Mouse (Mus musculus) ES-Bruce4 (cell line): Measurements from ENCODE around the gene Kcnj3. TPM values are rescaled to one million over a fixed set of nuclear protein-coding genes. Genes with fewer than 3 reads are reported as not detected.

Experiments used
- H3K27ac ChIP-seq: 2 replicates; pipeline ENCODE4 v1.5.1; 2012; ENCODE audit warnings: low read length, inconsistent platforms; ENCODE audit not compliant: insufficient read depth
- H3K27me3 ChIP-seq: 2 replicates; pipeline ENCODE4 v1.6.1; 2012; ENCODE audit warnings: mild to moderate bottlenecking, low read length, inconsistent platforms; ENCODE audit not compliant: control insufficient read depth, poor library complexity, insufficient read depth, severe bottlenecking
- H3K36me3 ChIP-seq: 2 replicates; pipeline ENCODE4 v1.6.1; 2012; ENCODE audit warnings: inconsistent platforms, mild to moderate bottlenecking, low read length, moderate library complexity; ENCODE audit not compliant: control insufficient read depth, poor library complexity, insufficient read depth, severe bottlenecking
- H3K4me1 ChIP-seq: one replicate; pipeline ENCODE4 v1.8.1; 2011; ENCODE audit warnings: low read length; ENCODE audit not compliant: control insufficient read depth, insufficient read depth
- H3K4me3 ChIP-seq: 2 replicates; pipeline ENCODE4 v1.5.1; 2011; ENCODE audit warnings: low read depth, mild to moderate bottlenecking, low read length
- H3K9ac ChIP-seq: 2 replicates; pipeline ENCODE4 v1.6.1; 2012; ENCODE audit warnings: low read depth, mild to moderate bottlenecking, inconsistent platforms; ENCODE audit not compliant: poor library complexity, severe bottlenecking
- H3K9me3 ChIP-seq: replicated peaks from 2 replicates; pipeline ENCODE4 v1.6.1; 2012; ENCODE audit warnings: mild to moderate bottlenecking, low read length, inconsistent platforms; ENCODE audit not compliant: control insufficient read depth, poor library complexity, insufficient read depth, severe bottlenecking
- CTCF ChIP-seq: IDR thresholded peaks from one replicate; pipeline ENCODE4 v1.8.1; 2011; ENCODE audit warnings: low read depth, low read length
- EP300 ChIP-seq: IDR thresholded peaks from 2 replicates; pipeline ENCODE4 v1.6.1; 2011; ENCODE audit warnings: low read depth, low read length; ENCODE audit not compliant: insufficient read depth
- POLR2A ChIP-seq: IDR thresholded peaks from one replicate; pipeline ENCODE4 v1.8.1; 2011; ENCODE audit warnings: low read length; ENCODE audit not compliant: insufficient read depth
- polyA plus RNA-seq: library from polyadenylated mRNA; stranded (reverse); fragments of >200 nt; gene quantifications from 2 replicates; pipeline ENCODE4 v1.2.4, GENCODE M21; 2011; ENCODE audit warnings: low read depth; ENCODE audit not compliant: missing spikeins, insufficient read depth, insufficient read length

The Kcnj3 gene
- polyA plus RNA-seq, 1 experiment, result not detected

DNA sequence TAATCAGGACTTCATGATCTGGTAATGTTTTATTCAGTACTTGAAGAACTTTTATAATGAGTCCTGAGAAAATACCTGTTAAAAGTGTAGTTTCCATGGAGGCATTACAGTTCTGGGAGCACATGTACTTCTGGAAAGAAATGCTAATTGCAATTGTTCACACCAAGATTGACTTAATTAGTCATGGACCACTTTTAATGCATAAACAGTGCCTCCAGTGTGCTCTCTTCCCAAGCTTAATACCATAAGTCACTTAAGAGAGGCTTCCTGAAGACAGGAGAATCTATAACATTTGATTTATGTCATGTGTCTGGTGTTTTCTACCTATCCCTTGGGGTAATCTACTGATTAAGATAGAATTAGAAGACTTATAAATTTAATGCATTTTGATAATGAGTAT, 111.8 kb downstream of the Kcnj3 start:
- no peak for TF ChIP-seq POLR2A
- no peak for TF ChIP-seq CTCF
- no peak for TF ChIP-seq EP300
- Histone ChIP-seq H3K27me3 (no peaks in the 10 kb centered on the region), H3K27ac (no peak overlapping the region)

DNA sequence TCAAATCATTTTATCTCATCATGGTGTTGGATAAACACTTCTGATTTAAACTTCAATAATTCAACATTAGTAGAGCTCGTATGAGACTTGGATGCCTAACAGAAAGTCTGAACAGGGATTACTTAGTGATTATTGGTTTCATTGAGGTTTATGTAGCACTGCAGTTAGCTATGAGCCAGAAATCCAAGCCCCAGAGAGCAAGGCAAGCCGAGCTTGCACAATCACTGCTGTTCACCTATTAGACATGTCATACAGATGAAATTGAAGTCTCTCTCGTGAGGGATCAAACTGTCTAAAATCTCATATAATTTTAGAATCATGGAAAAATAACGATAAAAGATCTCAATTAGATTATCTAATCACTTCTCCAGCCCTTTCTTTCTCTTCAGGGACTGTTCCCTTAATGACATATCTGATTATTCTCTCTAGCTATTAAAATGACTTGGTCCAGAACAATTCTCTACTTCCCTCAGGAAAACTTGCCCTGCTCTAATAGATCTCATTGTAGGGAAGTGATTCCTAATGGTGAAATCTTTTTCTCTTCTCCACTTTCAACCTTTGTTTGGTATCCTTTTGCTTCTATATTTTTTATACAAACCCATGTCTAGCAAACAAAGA, 122.7 kb downstream of the Kcnj3 start:
- no peak overlapping the region for H3K27ac ChIP-seq
- no peaks in the 10 kb centered on the region for H3K4me1 ChIP-seq
- no peaks in the 10 kb centered on the region for H3K36me3 ChIP-seq
- no peaks in the 10 kb centered on the region for H3K9me3 ChIP-seq
- H3K9ac ChIP-seq, result no peak overlapping the region
- H3K4me3 ChIP-seq, result no peak overlapping the region
- no peak for TF ChIP-seq CTCF
- TF ChIP-seq EP300, result no peak
- no peak for TF ChIP-seq POLR2A
- H3K27me3 ChIP-seq, result no peaks in the 10 kb centered on the region

More for the DNA sequence above, 111.8 kb downstream of the Kcnj3 start:
- Histone ChIP-seq H3K4me1 (no peaks in the 10 kb centered on the region), H3K9ac (no peak overlapping the region), H3K9me3 (no peaks in the 10 kb centered on the region), H3K36me3 (no peaks in the 10 kb centered on the region), H3K4me3 (no peak overlapping the region)

DNA sequence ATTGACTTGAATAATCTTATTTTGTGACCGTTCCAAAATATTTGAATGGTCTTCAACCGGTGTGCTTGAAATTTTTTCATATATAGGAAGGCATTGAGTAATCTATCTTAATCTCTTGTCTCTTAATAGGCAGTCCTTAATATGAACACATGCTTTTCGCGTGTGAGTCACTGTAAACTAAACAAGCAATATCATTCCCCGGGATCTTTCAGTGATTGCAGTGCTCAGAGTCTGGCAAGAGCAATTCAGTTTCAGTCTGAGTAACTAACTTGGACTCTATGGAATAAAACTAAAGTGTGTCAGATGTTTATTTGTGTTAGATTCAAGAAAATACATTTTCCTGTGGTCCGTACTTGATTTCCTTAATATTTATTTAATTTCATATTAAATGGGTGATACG, 133.5 kb downstream of the Kcnj3 start:
- Histone ChIP-seq H3K36me3 (no peaks in the 10 kb centered on the region), H3K9me3 (no peaks in the 10 kb centered on the region), H3K9ac (no peak overlapping the region), H3K4me3 (no peak overlapping the region), H3K27ac (no peak overlapping the region), H3K4me1 (no peaks in the 10 kb centered on the region), H3K27me3 (no peaks in the 10 kb centered on the region)
- TF ChIP-seq CTCF (no peak), POLR2A (no peak), EP300 (no peak)

DNA sequence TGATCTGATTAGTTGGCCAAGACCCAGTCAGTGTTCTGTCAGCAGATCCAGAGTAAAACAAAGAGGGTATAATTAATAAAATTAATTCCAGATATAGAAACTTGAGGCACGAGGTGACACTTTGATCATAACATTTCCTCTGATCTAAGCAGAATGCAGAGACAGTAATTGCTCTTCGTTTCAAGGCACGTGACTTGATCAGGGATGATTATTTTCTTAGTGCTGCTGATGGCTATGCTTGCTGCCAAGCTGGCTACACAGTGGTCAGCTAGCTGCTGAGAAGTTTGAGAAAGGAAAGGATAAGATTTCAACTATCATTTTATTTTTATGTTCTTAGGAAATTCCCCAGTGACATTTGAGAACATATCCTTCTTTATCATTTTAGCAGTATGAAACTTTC, 135.7 kb downstream of the Kcnj3 start:
- Histone ChIP-seq H3K27ac (no peak overlapping the region), H3K9me3 (no peaks in the 10 kb centered on the region), H3K27me3 (no peaks in the 10 kb centered on the region), H3K36me3 (no peaks in the 10 kb centered on the region), H3K9ac (no peak overlapping the region), H3K4me1 (no peaks in the 10 kb centered on the region), H3K4me3 (no peak overlapping the region)
- TF ChIP-seq POLR2A, result no peak
- TF ChIP-seq CTCF, result no peak
- no peak for TF ChIP-seq EP300

DNA sequence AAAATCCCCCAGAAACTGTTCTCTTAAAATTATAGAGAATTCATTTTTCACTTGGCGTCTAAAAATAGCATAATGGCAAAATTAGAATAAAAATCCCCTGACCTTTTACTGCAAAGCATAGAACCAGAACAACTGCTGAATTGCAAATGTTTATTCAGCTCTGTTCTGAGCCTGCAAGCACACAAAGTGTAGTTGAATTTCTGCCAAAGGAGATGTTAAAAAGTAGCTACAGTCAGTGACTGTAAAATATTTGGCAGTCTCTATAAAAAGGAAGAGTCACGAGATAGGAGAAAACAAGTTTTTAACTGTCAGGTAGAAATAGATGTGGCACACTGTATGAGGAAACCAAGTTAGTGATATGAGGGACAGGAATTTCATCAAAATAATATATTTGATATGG, 144.5 kb downstream of the Kcnj3 start:
- no peaks in the 10 kb centered on the region for H3K36me3 ChIP-seq
- H3K4me3 ChIP-seq, result no peak overlapping the region
- no peak overlapping the region for H3K9ac ChIP-seq
- no peaks in the 10 kb centered on the region for H3K9me3 ChIP-seq
- H3K27me3 ChIP-seq, result no peaks in the 10 kb centered on the region
- H3K27ac ChIP-seq, result no peak overlapping the region
- TF ChIP-seq CTCF, result no peak
- no peak for TF ChIP-seq EP300
- TF ChIP-seq POLR2A, result no peak
- no peaks in the 10 kb centered on the region for H3K4me1 ChIP-seq

DNA sequence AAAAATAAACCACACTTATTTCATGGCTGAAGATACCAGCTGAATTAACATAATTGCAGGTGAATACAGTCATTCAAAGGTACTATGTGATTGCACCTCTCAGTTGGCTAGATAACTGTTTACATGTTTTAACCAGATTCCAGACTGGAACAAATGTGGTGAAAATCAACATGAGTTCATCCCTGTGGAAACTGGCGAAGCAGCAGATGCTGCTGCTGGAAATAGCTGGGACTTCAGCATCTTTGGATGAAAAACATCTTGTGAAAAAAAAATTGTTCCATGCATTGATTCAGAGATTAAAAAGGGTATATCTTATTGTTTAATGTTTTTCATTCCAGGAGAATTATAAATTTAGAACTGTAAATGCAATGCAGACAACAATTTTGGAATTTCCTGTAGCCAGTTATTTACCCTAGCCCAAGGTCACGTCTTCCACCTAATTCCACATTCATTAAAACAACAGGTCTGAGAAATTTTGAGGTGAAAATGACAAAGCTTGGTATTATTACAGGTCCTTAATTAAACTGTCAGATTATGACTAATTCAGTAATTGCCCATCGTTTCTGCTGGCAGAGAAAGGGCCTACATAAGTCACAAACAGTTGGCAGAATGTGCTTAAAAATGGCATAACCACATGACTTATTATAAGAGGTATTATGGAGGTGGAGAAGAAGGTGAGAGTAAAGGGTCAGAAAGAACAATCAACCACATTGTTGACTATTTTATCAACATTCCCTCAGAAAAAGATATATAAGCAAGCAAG, 155.6 kb downstream of the Kcnj3 start:
- H3K9me3 ChIP-seq, result no peaks in the 10 kb centered on the region
- H3K4me3 ChIP-seq, result no peak overlapping the region
- TF ChIP-seq POLR2A (no peak), EP300 (no peak), CTCF (no peak)
- no peaks in the 10 kb centered on the region for H3K4me1 ChIP-seq
- no peak overlapping the region for H3K9ac ChIP-seq
- H3K27ac ChIP-seq, result no peak overlapping the region
- H3K27me3 ChIP-seq, result no peaks in the 10 kb centered on the region
- no peaks in the 10 kb centered on the region for H3K36me3 ChIP-seq
